Mouse (Mus musculus): ENCODE data around the gene Arvcf.

GRCm38 (mm10) chr16:18451486-18452181, 103.7 kb downstream of the Arvcf start:
- TF ChIP-seq POLR2A (IDR thresholded peaks at IDR 0.05; ENCODE audit: low read depth, low read length) (no peak), CTCF (IDR thresholded peaks at IDR 0.05; ENCODE audit: extremely low read depth, insufficient read depth, insufficient read length, insufficient replicate concordance) (no peak)
